Mouse (Mus musculus) C2C12 (cell line): ENCODE data around the gene Coa5.

Source experiments
- CTCF ChIP-seq: IDR thresholded peaks from one replicate; pipeline ENCODE4 v1.5.1; 2011; ENCODE audit not compliant: control insufficient read depth, insufficient read depth, insufficient read length
- MYOD1 ChIP-seq: IDR thresholded peaks from one replicate; pipeline ENCODE4 v1.6.1; 2011; ENCODE audit warnings: low read depth; ENCODE audit not compliant: control insufficient read depth, insufficient read length

GRCm38 (mm10) chr1:37415394-37415793 is 14.5 kb downstream of the Coa5 start:
- TF ChIP-seq MYOD1 (no peak), CTCF (no peak)
